Mouse (Mus musculus) spleen, adult 2 months (tissue): ENCODE measurements around the gene Oxnad1. TPM values are rescaled to one million over a fixed set of nuclear protein-coding genes. Genes with fewer than 3 reads are reported as not detected.
"Not testable (repeated sequence)": the region's sequence is repeated elsewhere in the genome, so short reads cannot be mapped to it uniquely, and the experiment has no call there.

ENCODE experiments used
- DNase-seq, 2 experiments: peaks; one replicate each; pipeline versions ENCODE4 v3.0.0 to v3.0.0-alpha.2; 2012 to 2021; ENCODE audit warnings: low spot score in 2 of 2, low read depth in 1 of 2
- H3K27ac ChIP-seq: fragments of 200-500 bp; 2 replicates; pipeline ENCODE4 v1.5.1; 2012; ENCODE audit warnings: low read length, inconsistent platforms; ENCODE audit not compliant: insufficient read depth
- H3K27me3 ChIP-seq: fragments of 200-500 bp; 2 replicates; pipeline ENCODE4 v1.6.1; 2012; ENCODE audit warnings: mild to moderate bottlenecking, moderate library complexity, low read length, inconsistent platforms; ENCODE audit not compliant: control insufficient read depth, insufficient read depth
- H3K36me3 ChIP-seq: fragments of 200-500 bp; 2 replicates; pipeline ENCODE4 v1.6.1; 2012; ENCODE audit warnings: mild to moderate bottlenecking, low read length, inconsistent platforms; ENCODE audit not compliant: control insufficient read depth, insufficient read depth
- H3K4me1 ChIP-seq: fragments of 200-500 bp; 2 replicates; pipeline ENCODE4 v1.6.1; 2011; ENCODE audit warnings: inconsistent platforms; ENCODE audit not compliant: control insufficient read depth, insufficient read depth, insufficient read length
- H3K4me3 ChIP-seq: fragments of 200-500 bp; 2 replicates; pipeline ENCODE4 v1.5.1; 2011; ENCODE audit warnings: mild to moderate bottlenecking, inconsistent platforms; ENCODE audit not compliant: insufficient read depth, insufficient read length; ENCODE audit errors: extremely low read depth
- CTCF ChIP-seq: fragments of 200-500 bp; IDR thresholded peaks from 2 replicates; pipeline ENCODE4 v1.5.1; 2011; ENCODE audit warnings: mild to moderate bottlenecking, inconsistent platforms; ENCODE audit not compliant: insufficient read depth, insufficient read length, insufficient replicate concordance; ENCODE audit errors: extremely low read depth
- POLR2A ChIP-seq: fragments of 200-500 bp; IDR thresholded peaks from 2 replicates; pipeline ENCODE4 v1.6.1; 2011; ENCODE audit warnings: low read depth, low read length, inconsistent platforms
- WGBS: fragments of 180-500 bp; shearing (Covaris S2); methylation state at CpG from one replicate; pipeline ENCODE4 v1.1.7; 2018; 5-methylcytosine and 5-hydroxymethylcytosine counted together
- polyA plus RNA-seq: library from polyadenylated mRNA; depleted of rRNA; stranded (reverse); fragments of >200 nt; gene quantifications from 2 replicates; pipeline ENCODE4 v1.2.3, GENCODE M21; 2012

Oxnad1 gene
- polyA plus RNA-seq, 1 experiment = 6.6 TPM

GRCm38 (mm10) chr14:32076896-32077575 lies 8.1 kb upstream of the Oxnad1 start:
- Histone ChIP-seq H3K36me3 (peaks cover 3% of the 10 kb centered on the region), H3K27me3 (no peaks in the 10 kb centered on the region), H3K4me3 (no peak overlapping the region), H3K27ac (no peak overlapping the region), H3K4me1 (no peaks in the 10 kb centered on the region; the same call in 1 of the 2 replicates)
- peak; percentile 38 to 56 for DNase-seq
- WGBS = 54% methylated on average over 8 of the region's 8 CpGs
- TF ChIP-seq CTCF (peak; percentile 91; the same call in 1 of the 2 replicates), POLR2A (no peak)

- no peak overlapping the region for H3K27ac ChIP-seq
- TF ChIP-seq CTCF (no peak), POLR2A (no peak)
- DNase-seq = no peak
- peaks cover 3% of the 10 kb centered on the region; the same call in 1 of the 2 replicates for H3K4me1 ChIP-seq
- no peaks in the 10 kb centered on the region for H3K27me3 ChIP-seq
- 93% methylated on average over 10 of the region's 10 CpGs for WGBS
- H3K4me3 ChIP-seq = no peak overlapping the region
- peaks cover 11% of the 10 kb centered on the region for H3K36me3 ChIP-seq
Measured at GRCm38 (mm10) chr14:32081026-32081425, 4.1 kb upstream of the Oxnad1 start.

GRCm38 (mm10) chr14:32082891-32083290 lies 2.3 kb upstream of the Oxnad1 start:
- Histone ChIP-seq H3K4me3 (no peak overlapping the region), H3K36me3 (peaks cover 11% of the 10 kb centered on the region), H3K27me3 (no peaks in the 10 kb centered on the region), H3K4me1 (peaks cover 5% of the 10 kb centered on the region; the same call in 1 of the 2 replicates), H3K27ac (no peak overlapping the region)
- DNase-seq = no peak
- WGBS = 95% methylated on average over 6 of the region's 6 CpGs
- TF ChIP-seq CTCF (no peak), POLR2A (no peak)

- Histone ChIP-seq H3K4me3 (no peak overlapping the region), H3K4me1 (peaks cover 5% of the 10 kb centered on the region; the same call in 1 of the 2 replicates), H3K27ac (no peak overlapping the region), H3K36me3 (peaks cover 11% of the 10 kb centered on the region), H3K27me3 (no peaks in the 10 kb centered on the region)
- no peak for TF ChIP-seq CTCF
- WGBS = 93% methylated on average over 2 of the region's 2 CpGs
- no peak for DNase-seq
Measured at GRCm38 (mm10) chr14:32083466-32083865, 1.7 kb upstream of the Oxnad1 start.

GRCm38 (mm10) chr14:32085486-32086201 lies 470 bp downstream of the Oxnad1 start, which contains the start of gene Dph3:
Gene Dph3 (minus strand): TSS chr14:32085729.
- TF ChIP-seq CTCF = peak; percentile 26; the same call in 1 of the 2 replicates
- peak; percentile 30 for TF ChIP-seq POLR2A
- Histone ChIP-seq H3K4me3 (peak within 1 kb of the TSS; percentile 70), H3K36me3 (peaks cover 11% of the 10 kb centered on the region), H3K4me1 (peaks cover 5% of the 10 kb centered on the region; the same call in 1 of the 2 replicates), H3K27me3 (no peaks in the 10 kb centered on the region), H3K27ac (peak within 1 kb of the TSS; percentile 87)
- WGBS = under 1% methylated on average over 43 of the region's 43 CpGs
- peak; percentile 92 to 99 for DNase-seq

GRCm38 (mm10) chr14:32086226-32086625 lies 1.1 kb downstream of the Oxnad1 start:
- peak overlapping the region; percentile 70; the same call in 1 of the 2 replicates for H3K27ac ChIP-seq
- 26% methylated on average over 8 of the region's 8 CpGs for WGBS
- TF ChIP-seq CTCF (no peak), POLR2A (no peak)
- no peak for DNase-seq
- no peak overlapping the region; the same call in 1 of the 2 replicates for H3K4me3 ChIP-seq
- H3K4me1 ChIP-seq = peaks cover 5% of the 10 kb centered on the region; the same call in 1 of the 2 replicates
- peaks cover 11% of the 10 kb centered on the region for H3K36me3 ChIP-seq
- no peaks in the 10 kb centered on the region for H3K27me3 ChIP-seq

GRCm38 (mm10) chr14:32087584-32088248 lies 2.5 kb downstream of the Oxnad1 start:
- H3K36me3 ChIP-seq, H3K27ac ChIP-seq: not testable (repeated sequence)

More at GRCm38 (mm10) chr14:32087584-32088248, 2.5 kb downstream of the Oxnad1 start:
- 88% methylated on average over 7 of the region's 7 CpGs for whole genome bisulfite sequencing
- not testable (repeated sequence) for H3K4me3 ChIP-seq, H3K27me3 ChIP-seq, DNase-seq, H3K4me1 ChIP-seq
